Mouse (Mus musculus): ENCODE data around the gene Scel.

Gene Scel

GRCm38 (mm10) chr14:103653800-103654199, 140.7 kb downstream of the Scel start:
- no peak for DNase-seq

GRCm38 (mm10) chr14:103655448-103655847, 142.3 kb downstream of the Scel start:
- DNase-seq: no peak

- DNase-seq: no peak
These were observed 144.7 kb downstream of the Scel start for GRCm38 (mm10) chr14:103657876-103658275.

Data from thymus, adult 18-20 months (tissue).